Mouse (Mus musculus) G1E (cell line): ENCODE data around the gene Golga2. TPM values are rescaled to one million over a fixed set of nuclear protein-coding genes. Genes with fewer than 3 reads are reported as not detected.
A peak's percentile ranks its signal among the peaks of the same experiment; 100 is the strongest.

Experiments
- ATAC-seq: 2 replicates; pipeline ENCODE4 v1.8.0; 2016; ENCODE audit warnings: mild to moderate bottlenecking; ENCODE audit not compliant: insufficient number of reproducible peaks, poor library complexity, low FRiP score, severe bottlenecking; ENCODE audit errors: extremely low read depth
- DNase-seq: peaks from one replicate; pipeline ENCODE4 v3.0.0; 2012; ENCODE audit warnings: low spot score
- H3K27me3 ChIP-seq: 2 replicates; pipeline ENCODE4 v1.6.1; 2012; ENCODE audit warnings: mild to moderate bottlenecking, low read length, inconsistent platforms; ENCODE audit not compliant: insufficient read depth
- H3K36me3 ChIP-seq: replicated peaks from 2 replicates; pipeline ENCODE3; 2012; ENCODE audit warnings: mild to moderate bottlenecking, inconsistent platforms
- H3K4me1 ChIP-seq: 2 replicates; pipeline ENCODE4 v1.6.1; 2012; ENCODE audit warnings: low read depth, low read length, inconsistent platforms, mixed read lengths; ENCODE audit not compliant: insufficient read depth
- H3K4me3 ChIP-seq: 2 replicates; pipeline ENCODE4 v1.5.1; 2012; ENCODE audit warnings: low read depth, mild to moderate bottlenecking, inconsistent platforms, low read length, moderate library complexity, mixed read lengths
- H3K9me3 ChIP-seq: replicated peaks from 2 replicates; pipeline ENCODE4 v1.6.1; 2012; ENCODE audit warnings: inconsistent platforms
- CTCF ChIP-seq: IDR thresholded peaks from 2 replicates; pipeline ENCODE4 v1.5.1; 2012; ENCODE audit warnings: low read depth, low read length, inconsistent platforms, mixed read lengths
- GATA1 ChIP-seq: IDR thresholded peaks from 2 replicates; pipeline ENCODE4 v1.6.1; 2012; ENCODE audit warnings: borderline replicate concordance, low read length, inconsistent platforms, mixed read lengths
- GATA2 ChIP-seq: IDR thresholded peaks from 2 replicates; pipeline ENCODE4 v1.6.1; 2012; ENCODE audit warnings: low read depth, low read length, inconsistent platforms, borderline replicate concordance
- POLR2AphosphoS5 ChIP-seq: IDR thresholded peaks from 2 replicates; pipeline ENCODE4 v1.6.1; 2012; ENCODE audit warnings: low read depth, low read length, inconsistent platforms; ENCODE audit not compliant: insufficient replicate concordance
- TAL1 ChIP-seq: conservative IDR thresholded peaks from 2 replicates; pipeline ENCODE4 v1.6.1; 2012; ENCODE audit warnings: low read depth, low read length, inconsistent platforms, mixed read lengths
- polyA plus RNA-seq: library from polyadenylated mRNA; stranded (reverse); fragments of >175 nt; gene quantifications from 2 replicates; pipeline ENCODE4 v1.2.3, GENCODE M21; 2012
- total RNA-seq, 2 experiments: library from RNA; stranded (forward) in 1 of 2; stranded (reverse) in 1 of 2; fragments of 200-1000 nt in 1 of 2; fragments of >200 nt in 1 of 2; fragmentation: Nextera tagmentation in 1 of 2; gene quantifications; 2 replicates each; pipeline ENCODE4 v1.2.3; 2014 to 2017

Gene Golga2
- total and polyA plus RNA-seq, 3 experiments: 24.3 to 35.6 (median 24.5) TPM

GRCm38 (mm10) chr2:32347019-32347418, 59.8 kb downstream of the Golga2 start:
- Histone ChIP-seq H3K9me3 (no peaks in the 10 kb centered on the region), H3K27me3 (peaks cover 83% of the 10 kb centered on the region), H3K36me3 (no peaks in the 10 kb centered on the region), H3K4me1 (peaks cover 8% of the 10 kb centered on the region; the same call in 1 of the 2 replicates), H3K4me3 (no peak overlapping the region)
- no peak for TF ChIP-seq GATA2
- TF ChIP-seq TAL1: no peak
- no peak for TF ChIP-seq GATA1
- TF ChIP-seq CTCF: no peak
- ATAC-seq: no peak
- no peak for DNase-seq

- H3K27me3 ChIP-seq: peaks cover 83% of the 10 kb centered on the region
- TF ChIP-seq POLR2AphosphoS5: no peak
- no peak for TF ChIP-seq CTCF
- TF ChIP-seq TAL1: no peak
- TF ChIP-seq GATA1: no peak
- TF ChIP-seq GATA2: no peak
- no peaks in the 10 kb centered on the region for H3K9me3 ChIP-seq
- H3K36me3 ChIP-seq: no peaks in the 10 kb centered on the region
- DNase-seq: no peak
- peaks cover 19% of the 10 kb centered on the region for H3K4me1 ChIP-seq
- no peak overlapping the region for H3K4me3 ChIP-seq
- ATAC-seq: no peak
Measured at GRCm38 (mm10) chr2:32348311-32348710, 61.1 kb downstream of the Golga2 start.

GRCm38 (mm10) chr2:32349625-32350255, 62.6 kb downstream of the Golga2 start:
- H3K36me3 ChIP-seq: no peaks in the 10 kb centered on the region
- H3K4me1 ChIP-seq: peaks cover 29% of the 10 kb centered on the region
- peaks cover 71% of the 10 kb centered on the region for H3K27me3 ChIP-seq
- no peak for ATAC-seq
- DNase-seq: no peak
- H3K9me3 ChIP-seq: no peaks in the 10 kb centered on the region
- TF ChIP-seq POLR2AphosphoS5 (no peak), CTCF (no peak), GATA1 (no peak), TAL1 (no peak), GATA2 (no peak)
- no peak overlapping the region for H3K4me3 ChIP-seq

- Histone ChIP-seq H3K4me3 (no peak overlapping the region), H3K36me3 (no peaks in the 10 kb centered on the region), H3K9me3 (no peaks in the 10 kb centered on the region), H3K4me1 (peaks cover 29% of the 10 kb centered on the region), H3K27me3 (peaks cover 66% of the 10 kb centered on the region)
- TF ChIP-seq GATA1 (no peak), TAL1 (no peak), GATA2 (no peak), CTCF (no peak), POLR2AphosphoS5 (no peak)
- ATAC-seq (no peak), DNase-seq (no peak)
Measured at GRCm38 (mm10) chr2:32350471-32351051, 63.4 kb downstream of the Golga2 start.

GRCm38 (mm10) chr2:32351471-32351961, 64.3 kb downstream of the Golga2 start:
- H3K4me3 ChIP-seq: no peak overlapping the region
- no peaks in the 10 kb centered on the region for H3K9me3 ChIP-seq
- no peaks in the 10 kb centered on the region for H3K36me3 ChIP-seq
- no peak for DNase-seq
- peaks cover 29% of the 10 kb centered on the region for H3K4me1 ChIP-seq
- ATAC-seq: no peak
- peaks cover 73% of the 10 kb centered on the region for H3K27me3 ChIP-seq
- TF ChIP-seq TAL1: no peak
- TF ChIP-seq GATA1: no peak
- no peak for TF ChIP-seq GATA2
- TF ChIP-seq POLR2AphosphoS5: no peak
- TF ChIP-seq CTCF: no peak

DNA sequence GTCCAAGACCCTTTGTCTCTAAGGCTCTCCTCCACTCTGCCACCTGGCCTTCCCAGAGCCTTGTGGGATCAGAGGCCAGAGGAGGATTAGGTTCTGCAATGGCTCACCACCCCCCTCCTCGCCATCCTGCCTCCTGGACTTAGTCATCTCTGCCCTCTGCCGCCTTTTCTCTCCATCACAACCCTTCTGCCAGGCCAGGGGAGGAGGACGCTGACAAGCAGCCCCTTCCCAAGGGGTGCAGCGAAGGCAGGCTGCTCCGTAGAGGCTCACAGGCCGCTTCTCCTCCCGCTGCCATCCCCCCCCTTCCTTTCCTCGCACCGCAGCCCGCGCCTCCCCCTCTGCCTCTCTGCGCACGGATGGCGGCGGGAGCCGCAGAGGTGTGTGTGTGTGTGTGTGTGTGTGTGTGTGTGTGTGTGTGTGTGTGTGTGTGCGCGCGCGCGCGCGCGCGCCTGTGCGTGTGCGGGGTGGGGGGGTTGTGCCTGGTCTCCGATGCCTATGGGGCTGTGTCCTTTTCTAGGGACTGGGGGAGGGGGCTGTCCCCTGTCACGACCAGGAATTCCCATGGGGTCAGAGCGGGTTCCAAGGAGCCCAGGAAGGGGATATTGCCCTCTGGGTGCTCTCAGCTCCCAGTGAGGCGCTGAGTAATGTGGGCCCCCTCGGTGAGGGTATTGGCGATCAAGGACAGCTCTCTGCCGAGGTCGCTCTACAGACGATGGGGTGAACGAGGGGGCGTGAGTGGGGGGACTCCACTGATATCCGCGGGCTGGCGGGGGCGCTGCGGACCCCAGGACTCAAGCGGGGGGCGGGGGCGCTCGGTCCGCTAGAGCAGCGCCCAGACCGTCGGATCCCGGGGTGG, 65.2 kb downstream of the Golga2 start, which contains the start of gene Ciz1:
Gene Ciz1 (plus strand): TSS at position 177 of the 856 bp plus-strand sequence.
- DNase-seq (no peak), ATAC-seq (no peak)
- no peaks in the 10 kb centered on the region for H3K36me3 ChIP-seq
- TF ChIP-seq TAL1 (no peak), GATA1 (no peak), GATA2 (no peak), CTCF (no peak), POLR2AphosphoS5 (no peak)
- no peaks in the 10 kb centered on the region for H3K9me3 ChIP-seq
- H3K4me1 ChIP-seq: peaks cover 32% of the 10 kb centered on the region
- peaks cover 73% of the 10 kb centered on the region for H3K27me3 ChIP-seq
- H3K4me3 ChIP-seq: peak within 1 kb of the TSS; percentile 68; the same call in 1 of the 2 replicates
